Mouse (Mus musculus) liver, postnatal 0 days (tissue): ENCODE measurements around the gene Irf4.
A peak's percentile ranks its signal among the peaks of the same experiment; 100 is the strongest.

Source experiments
- CTCF ChIP-seq: sonication (generic); IDR thresholded peaks from 2 replicates; pipeline ENCODE4 v1.5.1; 2016; ENCODE audit warnings: antibody characterized with exemption, low read depth
- EP300 ChIP-seq: IDR thresholded peaks from 2 replicates; pipeline ENCODE4 v1.6.1; 2016; ENCODE audit warnings: antibody characterized with exemption, low read depth, mild to moderate bottlenecking

DNA sequence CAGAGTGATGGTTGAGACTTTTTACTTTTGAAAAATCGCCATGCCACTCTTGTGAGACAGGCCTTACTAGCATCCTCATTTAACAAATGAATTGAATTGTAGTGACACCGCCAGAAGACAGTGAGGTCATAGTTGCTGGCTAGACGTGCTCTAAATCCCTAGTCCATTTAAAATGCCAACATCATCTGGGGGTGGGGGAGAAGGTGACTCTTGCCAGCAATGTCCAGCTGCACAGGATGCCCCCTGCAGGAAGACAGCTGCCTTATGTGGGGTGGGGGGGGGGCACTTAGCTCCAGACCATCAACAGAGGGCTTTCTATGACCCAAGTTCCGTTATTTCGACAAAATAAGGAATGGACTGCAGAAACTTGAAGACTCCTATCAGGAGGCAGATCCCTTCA is 32.4 kb upstream of the Irf4 start:
- TF ChIP-seq EP300, result no peak
- 0 out of 2 replicates have a peak, but pooled peaks have one; percentile 16 for TF ChIP-seq CTCF
